Mouse (Mus musculus) liver, postnatal 0 days (tissue): Measurements from ENCODE around the gene Spock1. TPM values are rescaled to one million over a fixed set of nuclear protein-coding genes. Genes with fewer than 3 reads are reported as not detected.

ENCODE experiments used
- ATAC-seq: fragments of 200-750 bp; cut with Nextera tagmentation; 2 replicates; pipeline ENCODE4 v1.8.0; 2017; ENCODE audit warnings: mild to moderate bottlenecking, moderate library complexity
- DNase-seq: peaks from one replicate; pipeline ENCODE4 v3.0.0-alpha.2; 2016
- H3K27ac ChIP-seq: fragments of 300-500 bp; sonication (generic); 2 replicates; pipeline ENCODE4 v1.5.1; 2014; ENCODE audit warnings: antibody characterized with exemption, moderate library complexity, mild to moderate bottlenecking, low read depth
- H3K27me3 ChIP-seq: fragments of 300-500 bp; sonication (generic); 2 replicates; pipeline ENCODE4 v1.6.1; 2014; ENCODE audit warnings: low read length, control low read depth, mixed read lengths; ENCODE audit not compliant: insufficient read depth
- H3K36me3 ChIP-seq: fragments of 300-500 bp; sonication (generic); replicated peaks from 2 replicates; pipeline ENCODE4 v1.6.1; 2014; ENCODE audit warnings: mild to moderate bottlenecking, control low read depth, low read length, moderate library complexity, mixed read lengths; ENCODE audit not compliant: insufficient read depth
- H3K4me1 ChIP-seq: fragments of 300-500 bp; sonication (generic); 2 replicates; pipeline ENCODE4 v1.6.1; 2014; ENCODE audit warnings: antibody characterized with exemption, mild to moderate bottlenecking, control low read depth; ENCODE audit not compliant: insufficient read depth
- H3K4me2 ChIP-seq: fragments of 300-500 bp; sonication (generic); 2 replicates; pipeline ENCODE4 v1.6.1; 2014; ENCODE audit warnings: low read depth, mild to moderate bottlenecking, low read length, moderate library complexity, mixed read lengths
- H3K4me3 ChIP-seq: fragments of 300-500 bp; sonication (generic); 2 replicates; pipeline ENCODE4 v1.5.1; 2014; ENCODE audit warnings: low read depth, low read length
- H3K9ac ChIP-seq: fragments of 300-500 bp; sonication (generic); replicated peaks from 2 replicates; pipeline ENCODE4 v1.6.1; 2014; ENCODE audit warnings: mild to moderate bottlenecking, moderate library complexity
- H3K9me3 ChIP-seq: fragments of 300-500 bp; sonication (generic); 2 replicates; pipeline ENCODE4 v1.6.1; 2016; ENCODE audit warnings: mild to moderate bottlenecking, control low read depth, low read length, mixed read lengths
- CTCF ChIP-seq: sonication (generic); IDR thresholded peaks from 2 replicates; pipeline ENCODE4 v1.5.1; 2016; ENCODE audit warnings: antibody characterized with exemption, low read depth
- EP300 ChIP-seq: IDR thresholded peaks from 2 replicates; pipeline ENCODE4 v1.6.1; 2016; ENCODE audit warnings: antibody characterized with exemption, low read depth, mild to moderate bottlenecking
- WGBS: fragments of 180-500 bp; shearing (Covaris S2); extraction: QIAGEN DNeasy Blood & Tissue Kit; methylation state at CpG from one replicate; pipeline ENCODE4 v1.1.7; 2014; ENCODE audit not compliant: insufficient replicate concordance; 5-methylcytosine and 5-hydroxymethylcytosine counted together
- polyA plus RNA-seq: library from polyadenylated mRNA; unstranded; fragments of >200 nt; fragmentation: Nextera tagmentation; extraction: Ambion mirVana; gene quantifications from 2 replicates; pipeline ENCODE4 v1.2.1, GENCODE M21; 2015

The Spock1 gene
- polyA plus RNA-seq, 1 experiment from 2014 or later = not detected

GRCm38 (mm10) chr13:57937463-57938229, 29.5 kb upstream of the Spock1 start:
- no peaks in the 10 kb centered on the region for H3K4me1 ChIP-seq
- H3K27ac ChIP-seq = no peak overlapping the region
- no peak for TF ChIP-seq CTCF
- TF ChIP-seq EP300 = no peak
- no peak overlapping the region for H3K4me3 ChIP-seq
- no peak overlapping the region for H3K9ac ChIP-seq
- no peak overlapping the region for H3K4me2 ChIP-seq
- no peaks in the 10 kb centered on the region for H3K36me3 ChIP-seq
- no peaks in the 10 kb centered on the region for H3K27me3 ChIP-seq
- DNase-seq = no peak
- 62% methylated on average over 4 of the region's 4 CpGs for WGBS
- ATAC-seq = no peak
- H3K9me3 ChIP-seq = no peaks in the 10 kb centered on the region

GRCm38 (mm10) chr13:57931998-57932397, 23.9 kb upstream of the Spock1 start:
- H3K27me3 ChIP-seq = no peaks in the 10 kb centered on the region
- H3K4me2 ChIP-seq = no peak overlapping the region
- H3K36me3 ChIP-seq = no peaks in the 10 kb centered on the region
- TF ChIP-seq EP300 (no peak), CTCF (no peak)
- no peak overlapping the region for H3K27ac ChIP-seq
- no peaks in the 10 kb centered on the region for H3K4me1 ChIP-seq
- no peak overlapping the region for H3K4me3 ChIP-seq
- H3K9ac ChIP-seq = no peak overlapping the region
- no peak for ATAC-seq
- no peak for DNase-seq
- WGBS = 83% methylated on average over 9 of the region's 9 CpGs
- no peaks in the 10 kb centered on the region for H3K9me3 ChIP-seq

- TF ChIP-seq EP300 (no peak), CTCF (no peak)
- DNase-seq = no peak
- H3K36me3 ChIP-seq = no peaks in the 10 kb centered on the region
- 66% methylated on average over 3 of the region's 3 CpGs for WGBS
- H3K4me1 ChIP-seq = no peaks in the 10 kb centered on the region
- no peaks in the 10 kb centered on the region for H3K27me3 ChIP-seq
- no peak for ATAC-seq
- no peak overlapping the region for H3K27ac ChIP-seq
- H3K4me2 ChIP-seq = no peak overlapping the region
- no peak overlapping the region for H3K4me3 ChIP-seq
- no peaks in the 10 kb centered on the region for H3K9me3 ChIP-seq
- H3K9ac ChIP-seq = no peak overlapping the region
Measured at GRCm38 (mm10) chr13:57931376-57931775, 23.2 kb upstream of the Spock1 start.

- TF ChIP-seq EP300 = no peak
- no peak for TF ChIP-seq CTCF
- Histone ChIP-seq H3K4me2 (no peak overlapping the region), H3K4me3 (no peak overlapping the region), H3K4me1 (no peaks in the 10 kb centered on the region), H3K27ac (no peak overlapping the region), H3K27me3 (no peaks in the 10 kb centered on the region), H3K36me3 (no peaks in the 10 kb centered on the region), H3K9me3 (no peaks in the 10 kb centered on the region), H3K9ac (no peak overlapping the region)
- DNase-seq (no peak), ATAC-seq (no peak)
- 64% methylated on average over 5 of the region's 5 CpGs for WGBS
Measured at GRCm38 (mm10) chr13:57930720-57931119, 22.6 kb upstream of the Spock1 start.

GRCm38 (mm10) chr13:57930283-57930682, 22.2 kb upstream of the Spock1 start:
- no peak overlapping the region for H3K9ac ChIP-seq
- WGBS = 62% methylated on average over 2 of the region's 2 CpGs
- H3K36me3 ChIP-seq = no peaks in the 10 kb centered on the region
- no peak for DNase-seq
- no peak overlapping the region for H3K27ac ChIP-seq
- no peak overlapping the region for H3K4me2 ChIP-seq
- no peak for ATAC-seq
- H3K4me1 ChIP-seq = no peaks in the 10 kb centered on the region
- H3K27me3 ChIP-seq = no peaks in the 10 kb centered on the region
- TF ChIP-seq CTCF (no peak), EP300 (no peak)
- H3K9me3 ChIP-seq = no peaks in the 10 kb centered on the region
- no peak overlapping the region for H3K4me3 ChIP-seq

- H3K27me3 ChIP-seq = no peaks in the 10 kb centered on the region
- DNase-seq = no peak
- H3K4me3 ChIP-seq = no peak overlapping the region
- no peak overlapping the region for H3K27ac ChIP-seq
- H3K9me3 ChIP-seq = peaks cover 4% of the 10 kb centered on the region; the same call in 1 of the 2 replicates
- H3K9ac ChIP-seq = no peak overlapping the region
- no peaks in the 10 kb centered on the region for H3K36me3 ChIP-seq
- TF ChIP-seq EP300 (no peak), CTCF (no peak)
- H3K4me1 ChIP-seq = 0 out of 2 replicates have a peak, but pooled peaks cover 3% of the 10 kb centered on the region
- ATAC-seq = peak; percentile 68
- no peak overlapping the region for H3K4me2 ChIP-seq
- WGBS = 55% methylated on average over 4 of the region's 4 CpGs
Measured at GRCm38 (mm10) chr13:57919947-57920346, 11.8 kb upstream of the Spock1 start.
